Mouse (Mus musculus) heart, adult 2 months (tissue): ENCODE data around the gene Sh3d19.

Source experiments
- CTCF ChIP-seq: fragments of 200-600 bp; IDR thresholded peaks from 2 replicates; pipeline ENCODE4 v1.8.1; 2022; ENCODE audit warnings: antibody characterized with exemption, mild to moderate bottlenecking, moderate library complexity
- EP300 ChIP-seq: fragments of 200-500 bp; IDR thresholded peaks from 2 replicates; pipeline ENCODE4 v1.6.1; 2011; ENCODE audit warnings: low read depth, low read length, control low read depth; ENCODE audit not compliant: insufficient read depth
- POLR2A ChIP-seq: fragments of 200-500 bp; IDR thresholded peaks from 2 replicates; pipeline ENCODE4 v1.6.1; 2011; ENCODE audit warnings: mild to moderate bottlenecking, low read depth, low read length, control low read depth; ENCODE audit not compliant: insufficient read depth

GRCm38 (mm10) chr3:86114659-86115338 lies 143.9 kb downstream of the Sh3d19 start:
- TF ChIP-seq POLR2A (no peak), CTCF (no peak), EP300 (no peak)
